ENCODE assay signal across 23 mouse cellular contexts in the genomic region with DNA sequence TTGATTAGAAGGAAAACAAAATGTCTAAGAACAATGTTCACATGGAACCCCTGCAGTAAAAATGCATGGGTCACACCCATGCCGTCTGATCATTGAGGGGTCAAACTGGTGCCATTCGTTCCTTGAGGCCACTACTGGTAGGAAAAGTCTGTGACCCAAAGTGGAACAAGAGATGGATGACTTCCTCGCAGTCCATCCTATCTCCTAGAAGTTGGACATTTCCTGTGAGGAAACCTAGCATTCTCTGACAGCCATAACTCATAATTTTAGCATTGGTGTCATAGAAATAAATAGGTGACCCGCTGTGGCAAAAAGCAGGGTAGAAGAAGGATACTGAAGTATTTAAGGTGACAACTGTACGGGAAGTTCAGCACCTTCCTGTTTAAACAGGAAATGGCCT. TPM values are rescaled to one million over a fixed set of nuclear protein-coding genes. Genes with fewer than 3 reads are reported as not detected.
DNase-seq lines count a peak whose midpoint lies in the region; ATAC-seq and TF ChIP-seq lines count a peak whose summit lies in the region.
"Had no signal": no experiment of that assay in that cellular context is flagged by ENCODE, and none has a peak within 500 bp of the region (broad histone marks: within the 10 kb centered on the region; RNA-seq: fewer than 3 reads in every experiment).

No protein-coding gene starts in this region.

- no peaks in the 10 kb centered on the region for H3K36me3 ChIP-seq in heart, embryonic 16.5 days (ENCODE audit: control insufficient read depth, insufficient read depth)
- H3K36me3 ChIP-seq in lung, embryonic 14.5 days (ENCODE audit: insufficient read depth): no peaks in the 10 kb centered on the region
- H3K36me3 ChIP-seq in kidney, embryonic 16.5 days (ENCODE audit: insufficient read depth, low read length): no peaks in the 10 kb centered on the region
- H3K36me3 ChIP-seq: embryonic facial prominence, embryonic 12.5 days; limb, embryonic 12.5 days; midbrain, embryonic 13.5 days had no signal

- H3K27ac ChIP-seq in heart, embryonic 16.5 days (ENCODE audit: low read length): peak overlapping the region; percentile 5
- H3K27ac ChIP-seq in lung, embryonic 14.5 days (ENCODE audit: low read depth): no peak overlapping the region
- peak overlapping the region; percentile 61; the same call in 1 of the 2 replicates for H3K27ac ChIP-seq in kidney, embryonic 16.5 days (ENCODE audit: low read length)
- H3K27ac ChIP-seq: embryonic facial prominence, embryonic 12.5 days; hindbrain, postnatal 0 days; limb, embryonic 12.5 days; midbrain, embryonic 13.5 days; stomach, postnatal 0 days had no signal

- no peak overlapping the region for H3K9ac ChIP-seq in heart, embryonic 16.5 days (ENCODE audit: low read length)
- no peak overlapping the region for H3K9ac ChIP-seq in lung, embryonic 14.5 days
- no peak overlapping the region for H3K9ac ChIP-seq in kidney, embryonic 16.5 days (replicated peaks; ENCODE audit: low read length)
- H3K9ac ChIP-seq: embryonic facial prominence, embryonic 12.5 days; forebrain, postnatal 0 days; limb, embryonic 12.5 days; liver, postnatal 0 days; midbrain, embryonic 13.5 days had no signal

- no peak for TF ChIP-seq CTCF in lung, embryonic 14.5 days (IDR thresholded peaks at IDR 0.05; ENCODE audit: low read depth)
- TF ChIP-seq CTCF in lung, adult 2 months (IDR thresholded peaks at IDR 0.05; ENCODE audit: insufficient read depth, low read length): no peak

- no peak for DNase-seq in heart, postnatal 14 days
- peak; percentile 36 for DNase-seq in lung, embryonic 14.5 days
- no peak for DNase-seq in lung, adult 2 months
- DNase-seq in frontal cortex, postnatal 25 days (ENCODE audit: low spot score in 2 of 2): no peak
- DNase-seq in layer of hippocampus, postnatal 10 days (ENCODE audit: low spot score in 2 of 2): no peak
- DNase-seq: adrenal gland, adult 8-10 months; cerebellum, adult 2 months; forebrain, postnatal 0 days; liver, postnatal 0 days; lung, postnatal 36 days; right cerebral cortex, postnatal 14 days had no signal

- ATAC-seq in heart, embryonic 16.5 days (replicated peaks; ENCODE audit: extremely low read depth, insufficient read depth, low FRiP score): no peak
- ATAC-seq in lung, embryonic 14.5 days (ENCODE audit: insufficient read depth): no peak
- no peak for ATAC-seq in kidney, embryonic 16.5 days (ENCODE audit: low FRiP score, low TSS enrichment)
- ATAC-seq: forebrain, postnatal 0 days; hindbrain, postnatal 0 days; liver, postnatal 0 days; midbrain, embryonic 13.5 days had no signal

- no peak overlapping the region for H3K4me3 ChIP-seq in heart, embryonic 16.5 days (ENCODE audit: low read length)
- H3K4me3 ChIP-seq in lung, embryonic 14.5 days (ENCODE audit: low read depth, low read length): no peak overlapping the region
- no peak overlapping the region for H3K4me3 ChIP-seq in lung, adult 2 months (replicated peaks; ENCODE audit: extremely low read depth, low read depth, low read length)
- H3K4me3 ChIP-seq in kidney, embryonic 16.5 days (ENCODE audit: low read length): no peak overlapping the region
- H3K4me3 ChIP-seq: embryonic facial prominence, embryonic 12.5 days; limb, embryonic 12.5 days; megakaryocyte, embryonic 14.5 days; midbrain, embryonic 13.5 days had no signal

- 68% methylated on average over 5 of the region's 5 CpGs for WGBS in heart, embryonic 16.5 days
- 61% methylated on average over 5 of the region's 5 CpGs for whole genome bisulfite sequencing in lung, embryonic 14.5 days
- WGBS in lung, adult 2 months: 41% methylated on average over 5 of the region's 5 CpGs
- WGBS in kidney, embryonic 16.5 days: 64% methylated on average over 5 of the region's 5 CpGs

- no peak overlapping the region for H3K4me2 ChIP-seq in heart, embryonic 16.5 days (ENCODE audit: low read depth, low read length)
- H3K4me2 ChIP-seq in lung, embryonic 14.5 days: no peak overlapping the region
- no peak overlapping the region for H3K4me2 ChIP-seq in kidney, embryonic 16.5 days (replicated peaks; ENCODE audit: low read depth, low read length)
- H3K4me2 ChIP-seq: embryonic facial prominence, embryonic 12.5 days; heart, embryonic 11.5 days; limb, embryonic 12.5 days; liver, embryonic 11.5 days; midbrain, embryonic 13.5 days had no signal

- H3K4me1 ChIP-seq in heart, embryonic 16.5 days (ENCODE audit: control insufficient read depth, insufficient read depth, low read length): 0 out of 2 replicates have a peak, but pooled peaks cover 2% of the 10 kb centered on the region
- peaks cover 5% of the 10 kb centered on the region; the same call in 1 of the 2 replicates for H3K4me1 ChIP-seq in lung, embryonic 14.5 days (ENCODE audit: insufficient read depth)
- no peaks in the 10 kb centered on the region for H3K4me1 ChIP-seq in lung, adult 2 months (ENCODE audit: control insufficient read depth, insufficient read depth, low read length)
- peaks cover 28% of the 10 kb centered on the region for H3K4me1 ChIP-seq in kidney, embryonic 16.5 days (ENCODE audit: insufficient read depth, low read length)
- H3K4me1 ChIP-seq: embryonic facial prominence, embryonic 12.5 days; megakaryocyte, embryonic 14.5 days had no signal

- no peaks in the 10 kb centered on the region for H3K9me3 ChIP-seq in heart, embryonic 16.5 days (replicated peaks; ENCODE audit: control insufficient read depth, low read length)
- H3K9me3 ChIP-seq in lung, embryonic 14.5 days (ENCODE audit: low read depth, low read length): no peaks in the 10 kb centered on the region
- no peaks in the 10 kb centered on the region for H3K9me3 ChIP-seq in kidney, embryonic 16.5 days (ENCODE audit: low read length)
- H3K9me3 ChIP-seq: embryonic facial prominence, embryonic 12.5 days; limb, embryonic 12.5 days; midbrain, embryonic 13.5 days had no signal

- intact Hi-C loops in heart, postnatal 14 days (cut with DNase I): loop anchor here (5.0 kb wide), 1 partner anchor 37 kb away; no protein-coding TSS in a partner anchor

- no peaks in the 10 kb centered on the region for H3K27me3 ChIP-seq in heart, embryonic 16.5 days (ENCODE audit: control insufficient read depth, insufficient read depth, low read length)
- no peaks in the 10 kb centered on the region for H3K27me3 ChIP-seq in lung, embryonic 14.5 days (ENCODE audit: insufficient read depth, low read length)
- no peaks in the 10 kb centered on the region for H3K27me3 ChIP-seq in kidney, embryonic 16.5 days (ENCODE audit: insufficient read depth, low read length)
- H3K27me3 ChIP-seq: embryonic facial prominence, embryonic 12.5 days; limb, embryonic 12.5 days; megakaryocyte, embryonic 14.5 days; midbrain, embryonic 13.5 days had no signal

- TF ChIP-seq POLR2A in lung, adult 2 months (IDR thresholded peaks at IDR 0.05; ENCODE audit: borderline replicate concordance, extremely low read depth, low read depth, low read length): no peak

RNA-seq across cellular contexts. Expression of a gene that starts 41.4 kb away (rescaled TPM):
- 3.2 and 3.6 TPM in 2 replicates for polyA plus RNA-seq in heart, embryonic 16.5 days (2015; fragmentation: Nextera tagmentation; extraction: Ambion mirVana)
- total RNA-seq in heart, postnatal 14 days (2021): 10 to 100 TPM; 15.5 to 17.8 TPM
- polyA plus RNA-seq in lung, embryonic 14.5 days (2014; fragmentation: Nextera tagmentation; extraction: Ambion mirVana): 7.9 and 8.9 TPM in 2 replicates
- 6.2 and 8.4 TPM in 2 replicates for polyA plus RNA-seq in lung, adult 2 months (2012; rRNA removed)
- polyA plus RNA-seq in kidney, embryonic 16.5 days (2015; fragmentation: Nextera tagmentation; extraction: Ambion mirVana): 11.5 and 15.2 TPM in 2 replicates
- total RNA-seq in layer of hippocampus, postnatal 10 days (2021): 10 to 100 TPM; 49.8 to 64.9 TPM
- total RNA-seq: MEL had no signal
- polyA plus RNA-seq: C2C12 had no signal
